Mouse (Mus musculus): Measurements from ENCODE around the gene Abcb4.
"Not testable (repeated sequence)": the region's sequence is repeated elsewhere in the genome, so short reads cannot be mapped to it uniquely, and the experiment has no call there.

GRCm38 (mm10) chr5:9000006-9000405 is 106.5 kb downstream of the Abcb4 start:
- not testable (repeated sequence) for TF ChIP-seq CTCF (IDR thresholded peaks at IDR 0.05 in 2 of 3, conservative IDR thresholded peaks at IDR 0.05 in 1 of 3; ENCODE audit: control insufficient read depth in 1 of 3, insufficient read depth in 1 of 3, low read depth in 2 of 3, low read length in 3 of 3, poor library complexity in 1 of 3, severe bottlenecking in 1 of 3); GATA1 (IDR thresholded peaks at IDR 0.05; ENCODE audit: low read depth, low read length); MEF2A (IDR thresholded peaks at IDR 0.05; ENCODE audit: extremely low read depth, insufficient replicate concordance, low read depth, low read length, poor library complexity, severe bottlenecking); POLR2A (IDR thresholded peaks at IDR 0.05; ENCODE audit: control insufficient read depth in 1 of 2, insufficient read depth in 1 of 2, low read depth in 1 of 2, low read length in 2 of 2, poor library complexity in 1 of 2); ETS1 (IDR thresholded peaks at IDR 0.05; ENCODE audit: low read depth, low read length); MXI1 (IDR thresholded peaks at IDR 0.05; ENCODE audit: low read depth, low read length); CHD1 (IDR thresholded peaks at IDR 0.05; ENCODE audit: low read depth, low read length); ZC3H11A (IDR thresholded peaks at IDR 0.05; ENCODE audit: low read depth, low read length); TCF12 (IDR thresholded peaks at IDR 0.05; ENCODE audit: low read depth, low read length); ELF1 (IDR thresholded peaks at IDR 0.05; ENCODE audit: low read depth, low read length); NRF1 (IDR thresholded peaks at IDR 0.05; ENCODE audit: insufficient read depth, low read depth, low read length, poor library complexity, severe bottlenecking); CHD2 (IDR thresholded peaks at IDR 0.05; ENCODE audit: low read length); POLR2AphosphoS5 (IDR thresholded peaks at IDR 0.05; ENCODE audit: borderline replicate concordance, low read depth, low read length)

All from MEL (cell line).